Mouse (Mus musculus): ENCODE measurements at regions not wholly inside any gene's neighbourhood (a gene's known extent, or its start where the extent isn't known, plus 50 kb on each side); places are given as distances from the start of the nearest gene placed in this dataset.

DNA sequence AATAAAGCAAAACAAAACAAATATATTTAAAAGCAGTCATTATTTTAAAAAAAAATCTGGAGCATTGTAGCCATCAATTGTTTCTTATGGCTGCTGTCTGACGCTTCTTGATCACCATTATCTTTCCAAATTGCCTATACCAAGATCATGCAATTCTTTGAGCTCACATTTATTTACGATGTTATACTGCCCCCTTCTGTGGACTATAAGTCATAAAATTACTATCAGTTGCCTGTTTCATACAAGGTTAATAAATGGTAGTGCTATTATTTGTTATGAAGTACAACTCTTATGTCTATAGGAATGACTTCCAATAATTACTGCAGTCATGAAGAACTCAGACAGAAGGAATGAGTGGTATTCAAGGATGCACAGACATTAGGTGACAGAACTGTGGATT is 57.3 kb upstream of the Eda2r start:
- peak; percentile 26 for DNase-seq (ENCODE audit: low read depth, low spot score)

DNA sequence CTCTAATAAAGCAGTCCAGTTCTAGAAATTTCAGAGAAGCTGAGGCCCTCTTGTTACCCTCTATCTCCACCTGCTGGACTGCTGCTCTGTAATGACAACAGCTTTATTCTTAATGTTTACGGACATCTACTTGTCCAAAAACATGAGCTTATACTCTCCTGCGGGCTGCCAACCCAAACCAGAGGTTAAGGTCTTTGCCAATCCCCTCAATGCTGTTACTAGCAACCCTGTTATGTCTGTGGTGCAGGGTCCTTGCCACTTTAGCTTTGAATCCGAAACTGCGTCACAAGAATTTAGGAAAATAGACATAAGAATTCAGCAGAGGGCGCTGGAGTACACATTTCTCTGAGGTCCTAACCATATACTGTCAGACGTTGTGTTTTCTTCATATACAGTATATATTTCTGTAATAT is 54.4 kb upstream of the Eda2r start:
- peak; percentile 75 for DNase-seq (ENCODE audit: low read depth, low spot score)

Data from A20 (cell line).